Mouse (Mus musculus) CH12.LX (cell line): ENCODE measurements around the gene Mpl. TPM values are rescaled to one million over a fixed set of nuclear protein-coding genes. Genes with fewer than 3 reads are reported as not detected.

ENCODE experiments used
- DNase-seq: peaks from one replicate; pipeline ENCODE4 v3.0.0-alpha.2; 2013; ENCODE audit errors: extremely low read depth
- H3K27ac ChIP-seq: 2 replicates; pipeline ENCODE4 v1.5.1; 2012; ENCODE audit warnings: low read depth, mild to moderate bottlenecking, control low read depth, moderate library complexity; ENCODE audit not compliant: insufficient read depth
- H3K27me3 ChIP-seq: replicated peaks from 2 replicates; pipeline ENCODE3; 2012; ENCODE audit warnings: inconsistent platforms
- H3K36me3 ChIP-seq, 2 experiments: replicated peaks in 1 of 2; 2 replicates each; pipeline versions ENCODE3 to v1.6.1; 2012; ENCODE audit warnings: inconsistent platforms in 1 of 2, low read length in 1 of 2, mild to moderate bottlenecking in 1 of 2, mixed read lengths in 1 of 2, moderate library complexity in 1 of 2; ENCODE audit not compliant: control insufficient read depth in 1 of 2, insufficient read depth in 1 of 2
- H3K4me1 ChIP-seq, 2 experiments: 2 replicates each; pipeline ENCODE4 v1.6.1; 2012; ENCODE audit warnings: inconsistent platforms in 1 of 2, moderate library complexity in 1 of 2; ENCODE audit not compliant: insufficient read depth in 2 of 2, control insufficient read depth in 1 of 2
- H3K4me2 ChIP-seq: 2 replicates; pipeline ENCODE4 v1.6.1; 2012; ENCODE audit warnings: low read depth, mild to moderate bottlenecking, control low read depth; ENCODE audit not compliant: poor library complexity, insufficient read depth, severe bottlenecking
- H3K4me3 ChIP-seq, 3 experiments: fragments of 150-350 bp in 1 of 3; sonication (generic) in 1 of 3; replicated peaks in 1 of 3; 2 replicates each; pipeline versions ENCODE3 to v1.5.1; 2011 to 2012; ENCODE audit warnings: low read depth in 2 of 3, low read length in 2 of 3, mild to moderate bottlenecking in 2 of 3, moderate library complexity in 2 of 3, control low read depth in 1 of 3, improper control_type of control experiment in 1 of 3, inconsistent platforms in 1 of 3, mixed read lengths in 1 of 3; ENCODE audit not compliant: poor library complexity in 1 of 3
- H3K79me2 ChIP-seq: replicated peaks from 2 replicates; pipeline ENCODE4 v1.6.1; 2012; ENCODE audit warnings: mild to moderate bottlenecking, moderate library complexity; ENCODE audit not compliant: control insufficient read depth, poor library complexity, insufficient read depth, severe bottlenecking; ENCODE audit errors: extremely low read depth
- H3K9ac ChIP-seq: 2 replicates; pipeline ENCODE4 v1.6.1; 2012; ENCODE audit warnings: low read depth, mild to moderate bottlenecking, control low read depth, moderate library complexity; ENCODE audit not compliant: insufficient read depth
- H3K9me3 ChIP-seq: replicated peaks from 2 replicates; pipeline ENCODE3; 2012; ENCODE audit warnings: low read length, inconsistent platforms, mixed read lengths
- BHLHE40 ChIP-seq: IDR thresholded peaks from 2 replicates; pipeline ENCODE4 v1.6.1; 2011; ENCODE audit warnings: mild to moderate bottlenecking, low read depth, low read length, improper control_type of control experiment
- CTCF ChIP-seq, 2 experiments: IDR thresholded peaks in 1 of 2; conservative IDR thresholded peaks in 1 of 2; 2 replicates each; pipeline ENCODE4 v1.5.1; 2011 to 2012; ENCODE audit warnings: low read depth in 2 of 2, low read length in 2 of 2, improper control_type of control experiment in 1 of 2, inconsistent platforms in 1 of 2, mild to moderate bottlenecking in 1 of 2, moderate library complexity in 1 of 2
- E2F4 ChIP-seq: IDR thresholded peaks from 2 replicates; pipeline ENCODE4 v1.6.1; 2011; ENCODE audit warnings: low read depth, low read length, improper control_type of control experiment; ENCODE audit not compliant: insufficient replicate concordance
- ELF1 ChIP-seq: IDR thresholded peaks from 2 replicates; pipeline ENCODE4 v1.6.1; 2014; ENCODE audit warnings: low read depth, mild to moderate bottlenecking, inconsistent platforms, low read length, improper control_type of control experiment
- EP300 ChIP-seq: IDR thresholded peaks from 2 replicates; pipeline ENCODE4 v1.6.1; 2011; ENCODE audit warnings: low read length, improper control_type of control experiment
- GABPA ChIP-seq: IDR thresholded peaks from 2 replicates; pipeline ENCODE4 v1.6.1; 2012; ENCODE audit warnings: low read depth, low read length, improper control_type of control experiment, inconsistent platforms; ENCODE audit not compliant: insufficient replicate concordance
- HCFC1 ChIP-seq: IDR thresholded peaks from 2 replicates; pipeline ENCODE4 v1.6.1; 2012; ENCODE audit warnings: low read depth, mild to moderate bottlenecking, inconsistent platforms, low read length, improper control_type of control experiment
- IRF4 ChIP-seq: IDR thresholded peaks from 2 replicates; pipeline ENCODE4 v1.6.1; 2014; ENCODE audit warnings: low read depth, mild to moderate bottlenecking, inconsistent platforms, low read length, improper control_type of control experiment
- JUND ChIP-seq: conservative IDR thresholded peaks from 2 replicates; pipeline ENCODE4 v1.6.1; 2011; ENCODE audit warnings: low read depth, low read length, improper control_type of control experiment
- KAT2A ChIP-seq: IDR thresholded peaks from 2 replicates; pipeline ENCODE4 v1.6.1; 2012; ENCODE audit warnings: low read length, improper control_type of control experiment, inconsistent platforms; ENCODE audit not compliant: insufficient replicate concordance
- MAFK ChIP-seq: IDR thresholded peaks from 2 replicates; pipeline ENCODE4 v1.6.1; 2011; ENCODE audit warnings: low read length, improper control_type of control experiment; ENCODE audit not compliant: insufficient replicate concordance
- MXI1 ChIP-seq: IDR thresholded peaks from 2 replicates; pipeline ENCODE4 v1.6.1; 2011; ENCODE audit warnings: mild to moderate bottlenecking, low read depth, low read length, improper control_type of control experiment
- MYC ChIP-seq: IDR thresholded peaks from 2 replicates; pipeline ENCODE4 v1.6.1; 2011; ENCODE audit warnings: low read depth, mild to moderate bottlenecking, improper control_type of control experiment, low read length
- NELFE ChIP-seq: IDR thresholded peaks from 2 replicates; pipeline ENCODE4 v1.6.1; 2011; ENCODE audit warnings: low read depth, low read length, improper control_type of control experiment
- NRF1 ChIP-seq: IDR thresholded peaks from 2 replicates; pipeline ENCODE4 v1.6.1; 2014; ENCODE audit warnings: low read depth, mild to moderate bottlenecking, inconsistent platforms, low read length, improper control_type of control experiment, moderate library complexity
- PAX5 ChIP-seq: IDR thresholded peaks from 2 replicates; pipeline ENCODE4 v1.6.1; 2012; ENCODE audit warnings: low read length, inconsistent platforms, mixed read lengths
- POLR2AphosphoS2 ChIP-seq: IDR thresholded peaks from 2 replicates; pipeline ENCODE4 v1.6.1; 2011; ENCODE audit warnings: low read depth, low read length, improper control_type of control experiment
- RAD21 ChIP-seq: IDR thresholded peaks from 2 replicates; pipeline ENCODE4 v1.6.1; 2011; ENCODE audit warnings: low read depth, mild to moderate bottlenecking, low read length, improper control_type of control experiment, moderate library complexity
- SIN3A ChIP-seq: IDR thresholded peaks from 2 replicates; pipeline ENCODE4 v1.6.1; 2012; ENCODE audit warnings: low read length, improper control_type of control experiment, inconsistent platforms
- SMC3 ChIP-seq: IDR thresholded peaks from 2 replicates; pipeline ENCODE4 v1.6.1; 2011; ENCODE audit warnings: low read depth, low read length, improper control_type of control experiment
- TBP ChIP-seq: conservative IDR thresholded peaks from 2 replicates; pipeline ENCODE4 v1.6.1; 2011; ENCODE audit warnings: low read depth, low read length, improper control_type of control experiment
- TCF12 ChIP-seq: IDR thresholded peaks from 2 replicates; pipeline ENCODE4 v1.6.1; 2014; ENCODE audit warnings: low read depth, mild to moderate bottlenecking, inconsistent platforms, low read length, improper control_type of control experiment
- UBTF ChIP-seq: IDR thresholded peaks from 2 replicates; pipeline ENCODE4 v1.6.1; 2012; ENCODE audit warnings: low read depth, mild to moderate bottlenecking, inconsistent platforms, low read length, improper control_type of control experiment, moderate library complexity
- ZC3H11A ChIP-seq: IDR thresholded peaks from 2 replicates; pipeline ENCODE4 v1.6.1; 2012; ENCODE audit warnings: low read depth, mild to moderate bottlenecking, inconsistent platforms, low read length, improper control_type of control experiment
- ZMIZ1 ChIP-seq: IDR thresholded peaks from 2 replicates; pipeline ENCODE4 v1.6.1; 2012; ENCODE audit warnings: low read depth, mild to moderate bottlenecking, inconsistent platforms, low read length, improper control_type of control experiment
- dilution Hi-C: fragments of 300-500 bp; cut with MboI; formaldehyde crosslinking; loops from 2 replicates; pipeline ENCODE4 v1.14.3; 2020; ENCODE audit warnings: low sequenced_read_pairs; ENCODE audit not compliant: extremely low pct_unique_long_range_greater_than_20kb, extremely low pct_ligation_motif_present
- in situ Hi-C: fragments of 300-500 bp; cut with MboI; formaldehyde crosslinking; loops from 3 replicates; pipeline ENCODE4 v1.14.3; 2019; ENCODE audit warnings: low sequenced_read_pairs, low pct_ligation_motif_present, low pct_unique_long_range_greater_than_20kb, mixed read lengths
- polyA plus RNA-seq: library from polyadenylated mRNA; unstranded; fragments of >175 nt; gene quantifications from 2 replicates; pipeline ENCODE4 v1.2.1, GENCODE M21; 2012; ENCODE audit warnings: low read depth; ENCODE audit not compliant: insufficient read length
- total RNA-seq, 2 experiments: library from RNA; depleted of rRNA; stranded (reverse); fragments of 300-350 nt in 1 of 2; fragments of >200 nt in 1 of 2; gene quantifications; 2 replicates each; pipeline ENCODE4 v1.2.3; 2012 to 2014

Mpl gene
- total and polyA plus RNA-seq, 3 experiments: not detected

GRCm38 (mm10) chr4:118436820-118437603 is 20.3 kb downstream of the Mpl start, which contains the start of gene Cdc20 (continued):
- TF ChIP-seq BHLHE40 (no peak), MYC (peak; percentile 51), ZC3H11A (no peak), ELF1 (peak; percentile 92), SIN3A (peak; percentile 98), E2F4 (0 out of 2 replicates have a peak, but pooled peaks have one; percentile 79), JUND (no peak), CTCF (conservative IDR thresholded peaks at IDR 0.05 in 1 of 2, IDR thresholded peaks at IDR 0.05 in 1 of 2; ENCODE audit: low read depth in 2 of 2, low read length in 2 of 2) (no peak), MAFK (no peak), HCFC1 (peak; percentile 79), NRF1 (0 out of 2 replicates have a peak, but pooled peaks have one; percentile 23), POLR2AphosphoS2 (peak; percentile 76; the same call in 1 of the 2 replicates), MXI1 (peak; percentile 97), TCF12 (peak; percentile 87), GABPA (no peak), IRF4 (no peak), EP300 (no peak), TBP (peak; percentile 93)
- TF ChIP-seq, all 38 proteins: peak for 19

DNA sequence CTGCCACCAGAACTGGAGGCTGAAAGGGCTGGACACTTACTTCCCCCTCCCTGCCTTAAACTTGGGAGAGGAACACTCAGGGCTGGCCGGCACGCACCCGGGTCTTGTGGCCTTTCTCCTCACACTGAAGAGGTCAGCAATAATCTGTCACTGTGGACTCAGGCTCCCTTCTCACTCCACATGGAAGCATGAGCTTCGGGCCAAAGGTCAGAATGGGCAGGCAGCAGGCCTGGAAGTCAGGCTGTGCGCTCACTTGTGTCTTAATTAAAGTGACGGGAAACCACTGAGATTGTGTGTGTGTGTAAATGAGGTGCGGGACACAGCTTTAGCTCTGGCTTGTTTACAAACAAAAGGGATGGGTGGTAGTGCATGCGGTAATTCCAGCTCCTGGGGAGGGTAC is 25.0 kb downstream of the Mpl start:
- TF ChIP-seq MYC: no peak
- TF ChIP-seq ZMIZ1: no peak
- no peak for TF ChIP-seq SMC3
- no peak for TF ChIP-seq UBTF
- no peak for TF ChIP-seq KAT2A
- no peak for TF ChIP-seq RAD21
- TF ChIP-seq TCF12: no peak
- no peak for TF ChIP-seq CTCF (conservative IDR thresholded peaks at IDR 0.05 in 1 of 2, IDR thresholded peaks at IDR 0.05 in 1 of 2; ENCODE audit: low read depth in 2 of 2, low read length in 2 of 2)
- TF ChIP-seq NELFE: no peak
- no peak for TF ChIP-seq PAX5
- TF ChIP-seq EP300: no peak
- H3K79me2 ChIP-seq: peaks cover 49% of the 10 kb centered on the region
- H3K4me1 ChIP-seq: peaks cover 17 to 50% of the 10 kb centered on the region in 2 experiments
- no peak overlapping the region for H3K27ac ChIP-seq
- H3K27me3 ChIP-seq: no peaks in the 10 kb centered on the region
- H3K4me3 ChIP-seq: no peak overlapping the region
- dilution Hi-C loops: no loop called here
- H3K36me3 ChIP-seq: peaks cover 58 to 68% of the 10 kb centered on the region in 2 experiments
- H3K4me2 ChIP-seq: no peak overlapping the region
- no peak overlapping the region for H3K9ac ChIP-seq
- no peaks in the 10 kb centered on the region for H3K9me3 ChIP-seq
- in situ Hi-C loops: no loop called here
- no peak for DNase-seq
